Mouse (Mus musculus): Measurements from ENCODE around the gene Hoxd10.

The Hoxd10 gene

DNA sequence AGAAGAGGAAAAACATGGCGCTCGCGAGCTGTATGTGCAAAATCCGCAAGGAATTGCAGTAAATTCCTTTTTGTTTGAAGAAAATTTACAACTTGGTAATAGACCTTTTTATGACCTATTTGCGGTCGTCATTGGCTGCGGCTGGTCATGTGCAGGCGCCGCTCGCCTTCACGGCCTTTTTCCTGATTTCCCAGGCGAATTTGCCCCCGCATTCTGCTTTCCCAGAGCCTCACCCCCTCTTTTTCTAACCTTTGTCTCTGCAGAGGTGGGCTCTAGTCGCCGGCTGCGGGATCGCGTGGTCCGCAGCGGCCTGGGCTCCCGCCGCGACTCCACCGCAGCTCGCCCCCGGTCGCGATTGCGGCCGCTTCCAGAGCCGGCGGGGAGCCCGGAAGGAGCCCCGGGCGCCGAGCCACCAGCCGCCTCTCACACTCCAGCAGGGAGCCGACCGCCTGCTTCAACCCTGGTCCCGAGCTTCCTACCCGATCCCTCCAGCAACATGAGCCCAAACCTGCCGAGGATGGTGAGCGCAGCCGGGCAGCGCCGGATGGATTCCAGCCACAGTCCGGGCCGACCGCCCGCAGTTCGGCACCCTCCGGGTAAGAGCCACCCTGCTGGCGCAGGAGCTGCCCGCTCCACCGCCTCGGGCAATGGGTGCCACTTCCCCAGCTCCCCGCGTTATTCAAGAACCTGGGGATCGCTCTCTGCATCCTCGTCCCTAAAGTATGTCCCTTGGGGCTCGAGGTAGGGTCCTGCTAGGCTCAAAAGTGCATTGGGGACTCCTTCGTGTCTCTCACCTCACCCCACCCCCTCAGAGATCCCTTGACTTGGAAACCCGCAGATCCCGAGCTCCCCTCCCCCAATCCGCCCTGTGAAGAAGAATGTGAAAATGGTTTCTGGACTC, 20.2 kb downstream of the Hoxd10 start, which contains the start of the genes Hoxd3 and Hoxd4:
TSS of gene Hoxd3 (plus strand) at position 207 of the 901 bp plus-strand sequence.
TSS of gene Hoxd4 (plus strand) at position 209 of the 901 bp plus-strand sequence.
- DNase-seq = no peak

DNA sequence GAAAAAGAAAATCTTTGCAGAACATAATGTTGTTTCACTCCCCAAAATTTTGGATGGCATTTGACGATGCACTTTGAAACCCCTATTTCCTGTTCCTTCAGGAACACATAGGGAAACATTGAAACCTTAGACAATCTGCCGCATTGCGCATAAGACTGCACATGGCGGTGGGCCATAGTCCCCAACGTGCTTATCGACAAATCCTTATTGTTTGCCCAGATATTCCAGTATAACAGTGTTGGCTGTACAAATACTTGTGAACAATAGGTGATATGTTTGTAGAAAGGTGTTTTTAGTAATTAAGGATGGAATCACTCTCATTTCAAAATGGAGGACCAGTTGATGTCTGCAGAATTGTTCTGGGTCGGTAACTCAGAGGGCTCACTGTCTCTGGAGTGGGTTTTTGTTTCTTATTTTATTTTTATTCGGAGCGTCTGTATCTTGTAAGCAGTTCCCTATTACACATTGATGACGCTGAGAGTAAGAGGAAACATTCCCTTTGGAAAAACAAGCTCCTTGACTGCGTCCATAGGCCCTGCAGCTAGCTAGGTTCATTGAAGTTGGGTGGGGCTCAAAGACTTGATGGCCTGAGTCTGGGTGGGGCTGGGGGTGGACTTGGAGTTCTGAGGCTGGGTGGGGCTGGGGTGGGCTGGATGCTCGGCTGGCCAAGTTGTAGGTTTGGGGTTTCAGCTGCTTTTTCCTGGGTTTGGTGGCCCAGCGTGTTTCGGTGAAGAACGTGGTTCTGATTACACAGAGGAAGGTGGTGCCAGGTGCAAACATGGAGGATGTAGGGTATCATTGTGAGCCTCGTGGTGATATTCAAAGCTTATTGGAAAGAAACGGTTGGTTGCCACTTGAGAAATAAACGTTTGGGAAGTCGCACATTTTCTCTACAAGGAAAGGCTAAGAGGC, 21.8 kb downstream of the Hoxd10 start:
- no peak for DNase-seq

DNA sequence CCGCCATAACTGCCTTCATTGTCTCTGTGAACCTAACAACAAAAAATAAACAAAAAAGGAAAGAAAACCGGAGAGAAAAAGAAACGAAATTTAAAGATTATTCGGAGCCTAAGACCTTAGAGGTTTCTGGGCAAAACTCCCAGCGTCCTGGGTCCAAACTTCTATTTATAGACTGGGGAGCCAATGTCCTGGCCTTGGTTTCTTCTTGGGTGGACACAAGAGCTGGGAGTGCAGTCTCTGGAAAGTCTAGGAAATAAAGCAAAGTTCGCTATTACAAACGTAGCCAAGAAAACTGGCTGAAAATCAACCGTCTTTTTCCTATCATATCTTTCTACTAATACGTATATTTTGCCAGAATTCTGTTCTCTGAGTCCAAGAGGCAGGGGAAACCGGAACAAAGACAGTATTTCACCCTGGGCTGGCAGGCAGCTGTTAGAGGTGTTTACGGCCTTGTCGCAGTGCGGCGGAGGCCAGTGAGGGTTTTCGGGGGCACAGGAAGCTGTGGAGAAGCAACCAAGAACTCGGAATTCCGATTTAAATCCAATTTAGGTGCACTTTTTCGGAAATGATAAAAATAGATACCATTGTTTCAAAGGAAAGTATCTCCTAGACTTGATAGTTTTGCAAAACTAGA, 22.5 kb downstream of the Hoxd10 start:
- DNase-seq = no peak

DNA sequence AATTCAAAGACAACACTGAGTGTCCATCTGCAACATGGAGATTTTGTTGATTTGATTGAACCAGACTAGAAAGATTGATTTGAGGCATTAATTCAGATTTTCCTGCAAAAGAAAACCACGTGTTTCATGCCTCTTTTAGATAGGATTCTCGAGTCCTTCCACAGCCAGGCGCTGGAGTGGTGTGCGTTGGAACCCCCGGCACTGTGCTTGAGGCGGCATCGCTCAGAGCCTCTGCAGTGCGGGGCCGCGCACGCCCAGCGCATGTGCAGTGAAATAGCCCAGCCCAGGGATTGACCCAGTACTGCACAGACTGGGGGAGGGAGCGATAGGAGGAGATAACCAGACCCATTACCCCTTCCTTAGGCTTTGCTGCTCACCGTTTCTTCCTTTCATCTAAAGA, 23.2 kb downstream of the Hoxd10 start:
- DNase-seq = no peak

DNA sequence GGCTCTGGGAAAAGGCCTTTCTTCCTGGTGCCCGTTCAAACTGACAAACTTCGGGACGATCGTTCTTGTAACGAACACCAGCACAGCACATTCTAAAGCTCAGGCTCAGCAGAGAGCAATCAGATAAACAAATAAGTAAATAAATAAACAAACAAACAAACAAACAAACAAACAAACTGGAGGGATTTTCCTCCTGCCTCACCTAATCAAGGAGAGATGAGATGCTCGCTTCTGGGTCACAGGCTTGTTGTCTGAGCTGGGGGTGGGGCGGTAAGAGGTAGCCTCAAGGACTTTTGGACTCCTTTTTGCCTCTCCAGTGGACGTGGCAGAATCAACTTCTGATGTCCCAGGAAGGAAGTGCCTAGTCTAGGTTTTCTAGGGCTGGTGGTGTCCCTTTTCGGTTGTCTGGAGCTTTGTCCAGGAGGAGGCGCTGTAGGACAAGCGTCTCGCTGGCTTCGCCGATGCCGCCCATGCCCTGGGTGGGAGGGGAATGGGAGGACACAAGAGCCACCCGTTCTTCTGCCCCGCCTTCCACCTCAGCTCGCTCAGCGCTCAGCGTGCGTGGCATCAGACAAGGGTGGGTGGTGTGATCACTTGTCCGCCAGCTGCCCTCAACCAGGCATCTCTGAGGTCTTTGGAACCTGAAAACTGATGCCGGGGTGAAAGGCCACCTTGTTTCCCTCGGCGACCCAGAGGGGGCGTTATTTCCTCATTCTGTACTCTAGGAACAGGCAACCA, 23.9 kb downstream of the Hoxd10 start:
- DNase-seq = peak; percentile 90

DNA sequence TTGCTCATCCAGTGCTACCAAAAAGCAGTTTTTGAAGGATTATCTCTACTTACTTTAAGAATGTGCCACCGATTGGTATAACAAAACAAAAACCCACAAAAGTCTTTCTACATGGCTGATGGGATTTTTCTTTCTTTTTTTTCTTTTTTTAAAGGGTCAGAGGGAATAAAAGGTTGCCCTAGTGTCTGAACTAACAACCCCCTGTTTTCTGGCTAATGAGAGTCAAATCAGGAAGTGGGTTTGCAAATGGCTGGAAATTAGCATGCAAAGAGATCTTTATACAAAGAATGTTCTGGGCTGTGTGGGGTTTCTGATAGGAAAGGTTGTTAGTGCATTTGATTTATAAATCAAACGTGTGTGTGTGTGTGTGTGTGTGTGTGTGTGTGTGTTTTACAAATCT, 28.7 kb downstream of the Hoxd10 start:
- DNase-seq = no peak

DNA sequence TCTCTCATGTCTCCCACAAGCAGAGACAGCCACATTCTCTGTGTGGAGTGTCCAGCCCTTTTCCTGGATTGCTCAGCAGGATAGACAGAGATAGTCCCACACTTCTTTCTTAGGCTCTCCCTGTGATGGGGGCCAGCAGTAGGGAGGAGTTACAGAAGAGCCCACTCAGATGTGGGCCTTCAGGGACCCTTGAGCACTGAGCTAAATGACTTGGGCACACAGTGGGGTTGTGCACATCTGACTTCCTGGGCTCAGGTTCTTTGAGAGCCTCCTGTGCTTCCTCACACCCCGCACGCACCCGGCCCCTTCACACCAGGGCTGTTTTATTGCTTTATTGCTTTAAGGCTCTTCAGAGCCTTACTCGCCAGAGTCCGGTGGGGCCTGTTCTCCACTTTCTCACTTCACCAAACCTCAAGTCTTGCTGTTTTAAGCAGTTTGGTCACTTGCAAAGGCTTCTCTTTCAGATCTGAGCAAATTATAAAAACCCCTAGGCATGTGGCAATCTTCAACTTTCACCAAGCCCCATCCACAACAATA, 29.3 kb downstream of the Hoxd10 start:
- no peak for DNase-seq

DNA sequence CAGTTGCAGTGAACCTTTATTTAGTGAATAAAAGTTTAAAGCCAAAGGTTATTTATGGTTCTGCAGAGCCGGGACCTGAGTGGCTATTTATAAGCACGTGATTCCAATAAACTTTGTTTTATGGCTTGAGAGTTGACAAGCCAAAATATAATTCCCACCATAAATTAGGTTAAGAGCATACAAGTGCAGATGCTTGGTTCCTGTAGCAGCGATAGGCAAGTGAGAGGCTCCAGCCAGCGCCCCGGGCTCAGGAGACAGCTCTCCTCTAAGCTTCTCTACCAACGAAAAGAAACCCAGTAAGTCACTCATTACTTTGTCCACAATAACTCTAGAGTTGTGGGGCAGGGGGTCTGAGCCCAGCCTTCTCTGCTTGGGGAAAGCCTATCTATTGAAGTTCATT, 30.2 kb downstream of the Hoxd10 start:
- no peak for DNase-seq

DNA sequence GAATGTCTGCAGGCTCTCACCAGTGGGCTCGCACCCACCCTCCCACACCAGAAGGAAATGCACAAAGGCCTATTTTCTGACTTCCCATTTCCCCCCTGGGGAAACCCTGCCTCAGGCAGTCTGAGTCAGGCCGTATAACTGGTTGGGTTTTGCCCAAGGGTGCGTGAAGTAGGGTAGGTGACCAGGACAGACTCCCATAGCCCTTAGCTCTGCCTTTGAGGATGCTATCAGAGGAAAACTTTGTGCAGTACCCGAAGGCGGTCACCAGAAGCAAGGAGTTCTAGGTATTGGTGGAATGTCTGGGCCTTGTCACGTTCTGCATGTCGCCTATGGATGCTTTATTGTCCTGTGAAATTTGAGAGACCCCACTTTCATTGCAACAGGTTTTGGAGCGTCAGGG, 31.2 kb downstream of the Hoxd10 start:
- DNase-seq = no peak

DNA sequence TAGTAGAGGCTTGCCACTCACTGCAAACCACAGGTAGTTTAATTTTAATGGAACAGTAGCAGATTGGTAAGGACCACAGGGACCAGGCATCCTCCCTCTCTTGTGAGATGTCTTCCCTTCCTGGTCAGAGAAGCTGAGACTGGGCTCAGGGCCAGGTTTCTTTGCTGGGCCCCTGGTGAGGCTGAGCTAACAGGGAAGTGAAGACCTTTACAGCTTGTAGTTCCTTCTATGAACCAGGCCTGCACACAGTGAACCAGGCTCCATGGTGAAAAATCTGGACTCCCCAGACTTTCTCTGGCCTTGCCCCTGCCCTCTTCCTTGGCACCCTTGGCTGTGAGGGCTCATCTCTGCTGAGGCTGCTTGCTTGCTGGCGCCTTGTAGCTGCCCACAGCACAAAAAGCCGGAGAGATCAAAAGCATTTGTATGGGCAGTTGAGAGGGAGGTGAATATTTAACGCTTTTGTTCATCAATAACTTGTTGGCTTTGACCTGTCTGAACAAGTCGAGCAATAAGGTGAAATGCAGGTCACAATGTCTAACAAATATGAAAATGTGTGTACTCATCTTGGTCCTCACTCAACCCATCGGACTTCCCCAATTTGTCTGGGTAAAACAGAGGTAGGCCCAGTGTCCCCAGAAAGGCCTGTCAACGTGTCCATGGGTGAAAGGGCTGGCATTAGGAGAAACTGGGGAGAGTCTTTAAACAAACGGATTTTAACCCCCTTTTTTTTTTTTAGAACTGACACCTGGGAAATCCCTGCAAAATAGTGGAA, 32.7 kb downstream of the Hoxd10 start:
- no peak for DNase-seq

DNA sequence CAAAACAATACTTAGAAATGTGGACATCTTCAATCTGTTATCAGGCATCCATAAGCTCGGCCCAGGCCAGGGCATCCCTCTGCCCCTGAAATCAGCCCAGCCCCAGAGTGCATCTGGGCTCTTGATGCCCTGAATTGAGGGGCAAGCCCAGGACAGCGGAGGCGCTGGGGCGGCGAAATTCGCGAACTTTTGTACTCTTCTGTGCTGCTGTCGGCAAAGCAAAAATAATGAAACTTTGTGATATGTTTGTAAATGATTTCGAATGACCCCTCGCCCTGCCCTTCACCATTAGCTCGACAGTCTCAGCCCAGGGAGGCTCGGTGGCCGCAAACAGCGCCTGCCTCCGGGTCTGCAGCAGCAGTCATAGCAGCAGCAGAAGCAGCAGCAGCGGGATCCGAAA, 33.4 kb downstream of the Hoxd10 start:
- no peak for DNase-seq

DNA sequence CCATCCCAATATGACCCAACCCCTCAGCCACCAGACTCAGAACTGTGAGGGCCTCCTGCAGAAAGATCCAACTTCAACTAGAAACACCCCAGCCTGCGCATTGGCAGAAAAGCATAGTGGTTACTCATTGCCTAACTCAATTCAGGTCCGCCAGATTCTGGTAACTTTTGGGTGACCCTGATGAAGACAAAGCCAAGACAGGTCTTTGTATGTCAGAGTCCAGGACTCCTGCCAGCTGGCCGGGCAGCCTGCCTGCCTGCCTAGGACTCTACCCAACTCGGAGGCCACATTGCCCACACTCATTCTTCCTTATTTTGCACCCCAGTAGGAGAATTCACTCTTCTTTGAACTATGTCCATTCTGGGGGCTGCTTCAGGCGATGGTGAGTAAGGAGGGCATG, 34.8 kb downstream of the Hoxd10 start, which contains the start of gene Gm28230:
TSS of gene Gm28230 (plus strand) at position 178 of the 400 bp plus-strand sequence.
- DNase-seq = no peak

DNA sequence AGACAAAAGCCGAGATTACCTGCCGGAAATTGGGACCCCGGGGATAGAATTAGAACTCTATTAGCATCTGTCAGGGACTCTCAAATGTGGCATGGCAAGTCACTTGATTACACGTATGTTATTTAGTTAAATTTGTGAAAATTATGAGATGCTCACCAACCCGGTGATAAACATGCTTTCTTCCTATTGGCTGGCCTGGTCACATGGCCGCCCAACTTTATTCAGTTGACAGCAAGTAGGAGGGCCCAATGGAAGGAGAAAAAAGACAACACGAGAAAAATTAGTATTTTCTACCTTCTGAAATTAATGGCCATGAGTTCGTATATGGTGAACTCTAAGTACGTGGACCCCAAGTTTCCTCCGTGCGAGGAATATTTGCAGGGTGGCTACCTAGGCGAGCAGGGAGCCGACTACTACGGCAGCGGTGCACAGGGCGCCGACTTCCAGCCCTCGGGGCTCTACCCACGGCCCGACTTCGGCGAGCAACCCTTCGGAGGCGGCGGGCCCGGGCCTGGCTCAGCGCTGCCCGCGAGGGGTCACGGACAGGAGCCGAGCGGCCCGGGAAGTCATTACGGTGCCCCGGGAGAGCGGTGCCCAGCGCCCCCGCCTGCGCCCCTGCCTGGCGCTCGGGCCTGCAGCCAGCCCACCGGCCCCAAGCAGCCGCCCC, 35.4 kb downstream of the Hoxd10 start:
- DNase-seq = no peak

DNA sequence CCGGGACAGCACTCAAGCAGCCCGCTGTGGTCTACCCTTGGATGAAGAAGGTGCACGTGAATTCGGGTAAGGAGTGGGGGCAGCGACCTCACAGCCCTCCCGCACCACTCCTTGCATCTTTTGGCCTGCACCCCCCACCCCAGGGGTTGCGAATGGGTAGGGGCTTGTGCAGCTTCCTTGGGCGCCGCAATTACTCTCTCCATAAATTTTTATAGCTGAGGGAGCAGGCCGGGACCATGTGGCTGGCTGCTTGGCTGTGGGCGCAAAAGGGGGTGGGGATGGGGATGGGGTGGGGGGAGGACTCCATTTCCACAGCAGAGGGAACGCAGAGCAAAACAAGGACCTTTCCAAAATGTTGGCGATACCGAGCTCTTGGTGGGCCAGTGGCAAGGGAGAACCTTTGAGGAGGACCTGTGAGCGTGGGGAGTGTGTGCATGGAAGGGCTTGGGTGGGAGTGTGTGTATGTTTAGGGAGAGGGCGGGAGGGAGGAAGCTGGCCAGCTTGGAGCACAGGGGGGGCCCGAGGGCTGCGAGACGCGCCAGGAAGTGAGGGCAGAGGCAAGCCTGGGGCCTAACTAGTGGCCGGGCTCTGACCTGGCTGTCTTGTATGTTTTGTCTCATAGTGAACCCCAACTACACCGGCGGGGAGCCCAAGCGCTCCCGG, 36.0 kb downstream of the Hoxd10 start:
- DNase-seq = no peak

DNA sequence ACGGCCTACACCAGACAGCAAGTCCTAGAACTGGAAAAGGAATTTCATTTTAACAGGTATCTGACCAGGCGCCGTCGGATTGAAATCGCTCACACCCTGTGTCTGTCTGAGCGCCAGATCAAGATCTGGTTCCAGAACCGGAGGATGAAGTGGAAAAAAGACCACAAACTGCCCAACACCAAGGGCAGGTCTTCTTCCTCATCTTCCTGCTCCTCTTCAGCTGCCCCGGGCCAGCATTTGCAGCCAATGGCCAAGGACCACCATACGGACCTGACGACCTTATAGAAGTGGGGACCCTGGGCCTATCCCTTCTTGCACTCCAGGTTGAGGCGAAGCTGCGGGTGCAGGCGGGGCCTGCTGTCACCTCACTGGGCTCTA, 36.6 kb downstream of the Hoxd10 start:
- no peak for DNase-seq

DNA sequence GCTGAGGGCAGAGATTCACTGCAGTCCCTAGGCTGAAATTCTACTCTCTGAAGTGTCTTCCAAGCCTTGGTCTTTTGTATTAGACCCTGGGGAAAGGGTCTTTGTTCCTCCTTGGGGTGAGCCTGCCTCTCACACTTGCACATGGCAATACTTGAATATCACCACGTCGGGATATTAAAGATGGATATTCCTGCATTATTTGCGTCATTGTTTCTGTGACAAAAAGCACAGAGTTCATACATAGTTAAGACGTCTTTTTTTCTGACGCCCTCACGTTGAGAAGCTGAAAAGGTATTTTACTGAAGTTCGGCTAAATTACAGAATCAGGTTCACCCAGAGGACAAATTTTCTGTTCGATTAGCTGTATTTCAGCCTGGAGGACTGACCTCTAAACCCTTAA, 38.6 kb downstream of the Hoxd10 start:
- no peak for DNase-seq

DNA sequence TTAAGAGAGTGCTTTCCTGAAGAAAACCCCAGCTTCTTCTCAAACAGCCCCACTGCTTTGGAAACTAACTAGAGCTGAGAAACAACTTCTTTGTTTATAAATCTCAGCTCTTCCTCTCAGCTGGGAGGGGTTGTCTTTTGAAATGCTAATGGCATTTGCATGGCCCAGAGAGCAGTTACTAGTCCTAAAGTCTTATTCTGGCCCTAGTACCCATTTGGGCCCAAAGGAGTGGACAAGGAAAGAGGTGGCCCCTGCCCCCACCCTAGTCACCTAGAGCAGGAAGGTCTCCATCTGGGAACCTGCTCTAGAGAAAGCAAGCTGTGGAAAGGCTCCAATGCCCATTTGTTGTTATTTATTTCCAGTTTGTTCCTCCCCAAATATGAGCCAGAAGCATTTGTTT, 39.3 kb downstream of the Hoxd10 start:
- no peak for DNase-seq

DNA sequence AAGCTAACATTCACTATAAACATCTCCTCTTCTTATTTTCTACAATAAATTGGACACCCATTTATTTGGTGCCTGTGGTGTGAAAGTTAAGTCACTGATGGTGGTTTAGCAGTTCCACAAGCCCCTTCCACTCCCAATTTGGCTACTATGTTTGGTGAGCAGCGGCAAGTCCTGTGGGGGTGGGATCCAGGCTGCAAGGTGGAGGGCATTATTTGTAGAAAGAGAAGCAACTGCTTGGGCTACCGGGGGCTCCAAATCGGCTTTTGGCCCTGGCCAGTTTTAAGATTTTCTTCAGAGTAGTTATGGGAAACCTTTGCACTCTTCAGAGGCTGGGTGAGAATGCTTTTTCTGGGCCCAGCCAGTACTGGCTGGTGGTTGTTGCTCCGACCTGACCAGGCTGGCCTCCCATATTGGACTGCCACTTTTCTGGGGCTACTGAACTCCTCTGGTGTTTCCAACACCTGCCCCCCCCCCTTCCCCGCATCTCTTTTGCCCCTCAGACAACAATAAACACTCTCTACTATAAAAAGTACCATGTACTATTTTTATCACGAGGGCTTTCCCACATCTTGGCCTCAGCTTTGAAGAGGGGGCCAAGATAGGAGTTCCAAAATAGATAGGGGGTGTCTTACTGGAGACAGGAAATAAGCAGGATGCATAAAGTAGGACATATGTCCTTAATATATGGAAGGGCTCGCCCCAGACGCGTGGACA, 40.2 kb downstream of the Hoxd10 start:
- DNase-seq = no peak

DNA sequence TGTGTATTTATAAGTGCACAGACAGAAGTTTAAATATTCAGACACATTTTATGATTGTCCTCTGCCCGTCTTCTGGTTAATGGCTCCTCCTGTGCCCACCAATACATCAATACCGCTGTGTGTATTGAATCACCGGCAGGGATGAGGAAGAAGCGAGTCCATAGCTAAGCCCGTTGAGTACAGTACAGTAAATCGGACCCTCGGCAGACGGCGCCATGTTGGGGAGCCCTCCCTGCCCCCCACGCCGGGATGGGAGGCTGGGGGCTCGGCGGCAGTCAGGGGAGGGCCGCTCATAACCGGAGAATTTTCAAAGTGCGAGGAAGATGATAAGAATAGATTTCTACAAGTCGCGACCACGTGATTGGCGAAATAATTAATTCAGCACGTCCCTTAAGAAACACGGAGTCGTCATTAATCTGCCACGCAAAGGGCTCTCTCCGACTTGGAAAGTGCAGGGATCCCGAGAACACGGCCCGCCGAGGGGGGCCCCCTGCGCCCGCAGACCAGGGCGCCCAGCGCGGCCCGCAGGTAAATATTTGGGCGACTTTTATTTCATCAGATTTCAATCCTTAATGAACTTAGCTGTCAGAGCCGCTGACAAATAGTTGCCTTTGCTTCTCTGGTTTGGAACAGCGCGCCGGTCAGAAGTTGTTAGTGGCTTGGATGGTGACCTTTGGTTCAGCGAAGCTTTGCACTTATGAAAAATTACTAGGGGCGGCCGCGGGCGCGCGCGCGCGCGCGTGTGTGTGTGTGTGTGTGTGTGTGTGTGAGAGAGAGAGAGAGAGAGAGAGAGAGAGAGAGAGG, 41.0 kb downstream of the Hoxd10 start:
- no peak for DNase-seq

Data from lung, postnatal 14 days (tissue).